Mouse (Mus musculus): ENCODE measurements around the gene Isoc2a. TPM values are rescaled to one million over a fixed set of nuclear protein-coding genes. Genes with fewer than 3 reads are reported as not detected.

The Isoc2a gene
- polyA plus RNA-seq, 1 experiment from 2014 or later, result 0.80 TPM

DNA sequence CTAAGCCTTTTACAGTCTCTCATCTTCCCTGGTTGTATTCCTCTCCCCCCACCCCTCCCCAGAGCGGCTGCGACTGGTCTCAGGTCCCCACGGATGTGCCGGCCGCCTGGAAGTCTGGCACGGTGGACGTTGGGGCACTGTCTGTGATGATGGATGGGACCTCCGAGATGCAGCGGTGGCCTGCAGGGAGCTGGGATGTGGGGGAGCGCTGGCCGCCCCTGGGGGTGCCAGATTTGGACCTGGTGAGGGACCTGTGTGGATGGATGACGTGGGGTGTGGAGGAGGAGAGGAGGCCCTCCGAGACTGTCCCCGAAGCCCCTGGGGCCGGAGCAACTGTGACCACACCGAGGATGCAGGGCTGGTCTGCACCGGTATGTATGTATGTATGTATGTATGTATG is 51.4 kb downstream of the Isoc2a start:
- Histone ChIP-seq H3K4me2 (replicated peaks) (no peak overlapping the region), H3K27ac (replicated peaks) (no peak overlapping the region), H3K9me3 (no peaks in the 10 kb centered on the region), H3K27me3 (no peaks in the 10 kb centered on the region), H3K4me3 (no peak overlapping the region), H3K9ac (replicated peaks) (no peak overlapping the region; the same call in 1 of the 2 replicates), H3K4me1 (peaks cover 37% of the 10 kb centered on the region), H3K36me3 (no peaks in the 10 kb centered on the region)
- WGBS, result 88% methylated on average over 15 of the region's 17 CpGs
- ATAC-seq (ENCODE audit: low FRiP score, low read depth), result no peak

- Histone ChIP-seq H3K9ac (replicated peaks) (no peak overlapping the region), H3K36me3 (no peaks in the 10 kb centered on the region), H3K9me3 (no peaks in the 10 kb centered on the region), H3K27me3 (no peaks in the 10 kb centered on the region), H3K4me3 (no peak overlapping the region), H3K4me1 (no peaks in the 10 kb centered on the region), H3K27ac (replicated peaks) (no peak overlapping the region), H3K4me2 (replicated peaks) (no peak overlapping the region)
- no peak for ATAC-seq (ENCODE audit: low FRiP score, low read depth)
- 80% methylated on average over 12 of the region's 12 CpGs for WGBS
These were observed 56.1 kb downstream of the Isoc2a start for GRCm38 (mm10) chr7:4933103-4933502.

GRCm38 (mm10) chr7:4934160-4934914 is 57.4 kb downstream of the Isoc2a start:
- Histone ChIP-seq H3K27me3 (no peaks in the 10 kb centered on the region), H3K4me1 (no peaks in the 10 kb centered on the region), H3K9ac (replicated peaks) (no peak overlapping the region), H3K27ac (replicated peaks) (no peak overlapping the region), H3K36me3 (no peaks in the 10 kb centered on the region), H3K9me3 (no peaks in the 10 kb centered on the region), H3K4me2 (replicated peaks) (no peak overlapping the region), H3K4me3 (no peak overlapping the region)
- ATAC-seq (ENCODE audit: low FRiP score, low read depth), result no peak
- WGBS, result 81% methylated on average over 4 of the region's 4 CpGs

DNA sequence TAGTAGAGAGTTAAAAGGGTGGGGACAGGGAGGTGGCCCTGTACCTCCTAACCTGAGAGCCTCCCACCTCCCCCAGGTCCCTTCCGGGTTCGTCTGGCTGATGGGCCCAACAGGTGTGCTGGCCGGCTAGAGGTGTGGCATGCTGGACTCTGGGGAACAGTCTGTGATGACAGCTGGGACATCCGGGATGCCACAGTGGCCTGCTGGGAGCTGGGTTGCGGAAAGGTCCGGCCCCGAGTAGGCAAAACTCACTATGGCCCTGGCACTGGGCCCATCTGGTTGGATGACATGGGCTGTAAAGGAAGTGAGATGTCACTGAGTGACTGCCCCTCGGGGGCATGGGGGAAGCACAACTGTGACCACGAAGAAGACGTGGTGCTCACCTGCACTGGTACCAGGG is 59.9 kb downstream of the Isoc2a start:
- Histone ChIP-seq H3K27ac (replicated peaks) (no peak overlapping the region), H3K4me2 (replicated peaks) (no peak overlapping the region), H3K4me1 (no peaks in the 10 kb centered on the region), H3K9me3 (no peaks in the 10 kb centered on the region), H3K4me3 (no peak overlapping the region), H3K9ac (replicated peaks) (no peak overlapping the region), H3K27me3 (no peaks in the 10 kb centered on the region), H3K36me3 (no peaks in the 10 kb centered on the region)
- WGBS, result 82% methylated on average over 10 of the region's 10 CpGs
- no peak for ATAC-seq (ENCODE audit: low FRiP score, low read depth)

- Histone ChIP-seq H3K9ac (replicated peaks) (no peak overlapping the region), H3K4me3 (no peak overlapping the region), H3K27ac (replicated peaks) (no peak overlapping the region), H3K4me2 (replicated peaks) (no peak overlapping the region), H3K9me3 (no peaks in the 10 kb centered on the region), H3K4me1 (no peaks in the 10 kb centered on the region), H3K36me3 (no peaks in the 10 kb centered on the region), H3K27me3 (no peaks in the 10 kb centered on the region)
- no peak for ATAC-seq (ENCODE audit: low FRiP score, low read depth)
- 77% methylated on average over 11 of the region's 11 CpGs for WGBS
These were observed 60.4 kb downstream of the Isoc2a start for GRCm38 (mm10) chr7:4937392-4937791.

GRCm38 (mm10) chr7:4938456-4938855 is 61.5 kb downstream of the Isoc2a start:
- Histone ChIP-seq H3K27me3 (no peaks in the 10 kb centered on the region), H3K36me3 (no peaks in the 10 kb centered on the region), H3K4me3 (no peak overlapping the region), H3K27ac (replicated peaks) (no peak overlapping the region), H3K4me2 (replicated peaks) (no peak overlapping the region), H3K9me3 (no peaks in the 10 kb centered on the region), H3K9ac (replicated peaks) (no peak overlapping the region), H3K4me1 (no peaks in the 10 kb centered on the region)
- 40% methylated on average over 2 of the region's 2 CpGs for WGBS
- no peak for ATAC-seq (ENCODE audit: low FRiP score, low read depth)

DNA sequence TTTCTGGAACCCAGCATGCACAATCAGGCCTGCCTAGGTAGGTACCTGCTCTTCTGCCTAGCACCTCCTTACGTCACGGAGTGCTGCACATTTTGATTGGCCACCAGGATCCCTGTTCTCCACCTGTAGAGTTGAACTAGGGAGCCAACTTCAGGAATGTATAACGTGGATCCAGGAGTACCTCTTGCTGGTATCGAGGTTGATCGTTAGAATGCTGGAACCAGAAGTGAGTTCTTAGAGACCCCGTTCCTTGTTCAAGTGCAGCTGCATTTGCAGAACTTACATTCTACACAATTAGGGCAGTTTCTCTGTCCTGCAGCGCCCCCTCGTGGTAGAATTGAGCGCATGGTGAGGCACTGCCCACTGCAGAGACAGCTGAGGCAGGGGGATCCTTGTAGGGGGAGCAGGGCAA is 63.1 kb downstream of the Isoc2a start:
- Histone ChIP-seq H3K36me3 (no peaks in the 10 kb centered on the region), H3K27ac (replicated peaks) (no peak overlapping the region), H3K4me2 (replicated peaks) (no peak overlapping the region), H3K4me1 (no peaks in the 10 kb centered on the region), H3K27me3 (no peaks in the 10 kb centered on the region), H3K9me3 (no peaks in the 10 kb centered on the region), H3K4me3 (no peak overlapping the region), H3K9ac (replicated peaks) (no peak overlapping the region)
- 22% methylated on average over 9 of the region's 9 CpGs for WGBS
- ATAC-seq (ENCODE audit: low FRiP score, low read depth), result peak; percentile 51

GRCm38 (mm10) chr7:4942673-4943072 is 65.7 kb downstream of the Isoc2a start:
- Histone ChIP-seq H3K27me3 (no peaks in the 10 kb centered on the region), H3K9ac (replicated peaks) (no peak overlapping the region), H3K27ac (replicated peaks) (no peak overlapping the region), H3K4me3 (no peak overlapping the region), H3K4me1 (no peaks in the 10 kb centered on the region), H3K9me3 (no peaks in the 10 kb centered on the region), H3K36me3 (no peaks in the 10 kb centered on the region), H3K4me2 (replicated peaks) (no peak overlapping the region)
- WGBS, result 54% methylated on average over 5 of the region's 5 CpGs
- no peak for ATAC-seq (ENCODE audit: low FRiP score, low read depth)

DNA sequence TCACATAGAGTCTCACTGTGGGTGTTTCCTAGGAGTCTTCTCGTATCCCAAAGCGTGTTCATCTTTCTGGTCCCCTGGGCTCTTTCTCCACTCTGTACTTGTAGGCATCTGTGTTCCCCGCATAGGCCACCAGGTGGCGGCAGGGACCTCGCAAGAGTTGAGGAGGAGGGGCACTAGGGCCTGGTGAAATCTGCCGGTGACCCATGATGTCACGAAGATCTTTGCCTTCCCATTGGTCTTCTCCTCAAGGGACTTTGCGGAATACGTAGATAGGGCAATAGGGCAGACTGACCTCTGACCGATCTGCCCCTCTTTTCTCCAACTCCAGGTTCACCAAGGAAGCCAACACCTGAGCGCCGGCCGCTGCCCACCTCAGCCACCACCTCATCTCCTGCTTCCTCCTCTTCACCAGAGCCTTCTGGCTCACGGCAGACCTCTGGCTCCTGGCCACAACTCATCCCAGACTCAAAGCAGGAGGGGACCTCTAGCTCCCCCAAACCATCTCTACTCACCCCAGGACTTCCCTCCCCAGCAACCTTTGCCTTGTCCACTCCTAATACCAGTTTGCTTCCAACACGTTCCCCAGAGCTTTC is 66.4 kb downstream of the Isoc2a start:
- Histone ChIP-seq H3K36me3 (no peaks in the 10 kb centered on the region), H3K9ac (replicated peaks) (no peak overlapping the region), H3K4me2 (replicated peaks) (peak overlapping the region; percentile 42), H3K4me3 (peak overlapping the region; percentile 27), H3K4me1 (no peaks in the 10 kb centered on the region), H3K27me3 (no peaks in the 10 kb centered on the region), H3K27ac (replicated peaks) (no peak overlapping the region), H3K9me3 (no peaks in the 10 kb centered on the region)
- ATAC-seq (ENCODE audit: low FRiP score, low read depth), result peak; percentile 46
- WGBS, result 19% methylated on average over 15 of the region's 15 CpGs

Other genes starting within 250 kb of the Isoc2a start
- gene Tmem86b, start 245.7 kb upstream of the Isoc2a start, polyA plus RNA-seq (2016; fragmentation: Nextera tagmentation; extraction: Ambion mirVana), result 2.8 TPM in 2 replicates
- 13.8 and 13.9 TPM in 2 replicates for gene Ppp6r1, start 218.1 kb upstream of the Isoc2a start, polyA plus RNA-seq (2016; fragmentation: Nextera tagmentation; extraction: Ambion mirVana)
- 111 and 113 TPM in 2 replicates for gene Hspbp1, start 192.1 kb upstream of the Isoc2a start, polyA plus RNA-seq (2016; fragmentation: Nextera tagmentation; extraction: Ambion mirVana)
- 5.4 and 5.7 TPM in 2 replicates for gene Brsk1, start 186.5 kb upstream of the Isoc2a start, polyA plus RNA-seq (2016; fragmentation: Nextera tagmentation; extraction: Ambion mirVana)
- 0.18 and 0.20 TPM in 2 replicates for gene Tmem150b, start 151.9 kb upstream of the Isoc2a start, polyA plus RNA-seq (2016; fragmentation: Nextera tagmentation; extraction: Ambion mirVana)
- 89.3 and 91.6 TPM in 2 replicates for gene Kmt5c, start 137.0 kb upstream of the Isoc2a start, polyA plus RNA-seq (2016; fragmentation: Nextera tagmentation; extraction: Ambion mirVana)
- gene Cox6b2, start 124.1 kb upstream of the Isoc2a start, polyA plus RNA-seq (2016; fragmentation: Nextera tagmentation; extraction: Ambion mirVana), result 33.7 and 45.8 TPM in 2 replicates
- gene Fam71e2, start 105.9 kb upstream of the Isoc2a start, polyA plus RNA-seq (2016; fragmentation: Nextera tagmentation; extraction: Ambion mirVana), result not detected in 2 replicates
- 0.36 and 0.38 TPM in 2 replicates for gene Il11, start 94.3 kb upstream of the Isoc2a start, polyA plus RNA-seq (2016; fragmentation: Nextera tagmentation; extraction: Ambion mirVana)
- gene Tmem190, start 94.2 kb upstream of the Isoc2a start, polyA plus RNA-seq (2016; fragmentation: Nextera tagmentation; extraction: Ambion mirVana), result not detected in 2 replicates
- 2.5 TPM in 2 replicates for gene Tmem238, start 87.5 kb upstream of the Isoc2a start, polyA plus RNA-seq (2016; fragmentation: Nextera tagmentation; extraction: Ambion mirVana)
- 300 and 313 TPM in 2 replicates for gene Rpl28, start 84.3 kb upstream of the Isoc2a start, polyA plus RNA-seq (2016; fragmentation: Nextera tagmentation; extraction: Ambion mirVana)
- gene Ube2s, start 64.6 kb upstream of the Isoc2a start, polyA plus RNA-seq (2016; fragmentation: Nextera tagmentation; extraction: Ambion mirVana), result 384 TPM in 2 replicates
- gene Shisa7, start 32.5 kb upstream of the Isoc2a start, polyA plus RNA-seq (2016; fragmentation: Nextera tagmentation; extraction: Ambion mirVana), result 3.3 and 4.7 TPM in 2 replicates
- gene Isoc2b, start 6.9 kb upstream of the Isoc2a start, polyA plus RNA-seq (2016; fragmentation: Nextera tagmentation; extraction: Ambion mirVana), result 4.6 and 5.1 TPM in 2 replicates
- gene Gm36210, start 29.4 kb downstream of the Isoc2a start, polyA plus RNA-seq (2016; fragmentation: Nextera tagmentation; extraction: Ambion mirVana), result not detected in 2 replicates
- gene Zfp628, start 38.1 kb downstream of the Isoc2a start, polyA plus RNA-seq (2016; fragmentation: Nextera tagmentation; extraction: Ambion mirVana), result 4.7 and 4.9 TPM in 2 replicates
- 15.1 and 16.6 TPM in 2 replicates for gene Nat14, start 44.9 kb downstream of the Isoc2a start, polyA plus RNA-seq (2016; fragmentation: Nextera tagmentation; extraction: Ambion mirVana)
- gene Ssc5d, start 48.6 kb downstream of the Isoc2a start, polyA plus RNA-seq (2016; fragmentation: Nextera tagmentation; extraction: Ambion mirVana), result 1.6 and 2.0 TPM in 2 replicates
- 0.18 TPM in 1 of 2 replicates, not detected in the other for gene Sbk2, start 87.3 kb downstream of the Isoc2a start, polyA plus RNA-seq (2016; fragmentation: Nextera tagmentation; extraction: Ambion mirVana)
- gene Sbk3, start 94.0 kb downstream of the Isoc2a start, polyA plus RNA-seq (2016; fragmentation: Nextera tagmentation; extraction: Ambion mirVana), result 0.14 TPM in 1 of 2 replicates, not detected in the other
- 60.9 and 68.8 TPM in 2 replicates for gene Zfp579, start 119.0 kb downstream of the Isoc2a start, polyA plus RNA-seq (2016; fragmentation: Nextera tagmentation; extraction: Ambion mirVana)
- 7.5 and 9.3 TPM in 2 replicates for gene Zfp524, start 137.3 kb downstream of the Isoc2a start, polyA plus RNA-seq (2016; fragmentation: Nextera tagmentation; extraction: Ambion mirVana)
- gene Fiz1, start 137.5 kb downstream of the Isoc2a start, polyA plus RNA-seq (2016; fragmentation: Nextera tagmentation; extraction: Ambion mirVana), result 69.0 and 73.4 TPM in 2 replicates
- 0.25 TPM in 1 of 2 replicates, not detected in the other for gene Gm44973, start 138.3 kb downstream of the Isoc2a start, polyA plus RNA-seq (2016; fragmentation: Nextera tagmentation; extraction: Ambion mirVana)
- 7.6 and 7.9 TPM in 2 replicates for gene Zfp865, start 143.2 kb downstream of the Isoc2a start, polyA plus RNA-seq (2016; fragmentation: Nextera tagmentation; extraction: Ambion mirVana)
- gene Ccdc106, start 143.4 kb downstream of the Isoc2a start, polyA plus RNA-seq (2016; fragmentation: Nextera tagmentation; extraction: Ambion mirVana), result 11.1 and 15.6 TPM in 2 replicates
- not detected in 2 replicates for gene 4632433K11Rik, start 157.0 kb downstream of the Isoc2a start, polyA plus RNA-seq (2016; fragmentation: Nextera tagmentation; extraction: Ambion mirVana)
- gene Zfp784, start 161.3 kb downstream of the Isoc2a start, polyA plus RNA-seq (2016; fragmentation: Nextera tagmentation; extraction: Ambion mirVana), result 5.4 and 5.8 TPM in 2 replicates
- 54.6 and 56.3 TPM in 2 replicates for gene Zfp580, start 174.4 kb downstream of the Isoc2a start, polyA plus RNA-seq (2016; fragmentation: Nextera tagmentation; extraction: Ambion mirVana)
- gene U2af2, start 185.0 kb downstream of the Isoc2a start, polyA plus RNA-seq (2016; fragmentation: Nextera tagmentation; extraction: Ambion mirVana), result 148 and 160 TPM in 2 replicates
- gene Epn1, start 203.1 kb downstream of the Isoc2a start, polyA plus RNA-seq (2016; fragmentation: Nextera tagmentation; extraction: Ambion mirVana), result 67.3 and 69.8 TPM in 2 replicates
- gene Rfpl4, start 239.8 kb downstream of the Isoc2a start, polyA plus RNA-seq (2016; fragmentation: Nextera tagmentation; extraction: Ambion mirVana), result not detected in 2 replicates
- 0.41 and 0.46 TPM in 2 replicates for gene Rasl2-9, start 248.8 kb downstream of the Isoc2a start, polyA plus RNA-seq (2016; fragmentation: Nextera tagmentation; extraction: Ambion mirVana)

Data from midbrain, embryonic 12.5 days (tissue).